Mouse (Mus musculus) left cerebral cortex, postnatal 4 days (tissue): ENCODE data around the gene Vmn1r21. TPM values are rescaled to one million over a fixed set of nuclear protein-coding genes. Genes with fewer than 3 reads are reported as not detected.
A peak's percentile ranks its signal among the peaks of the same experiment; 100 is the strongest.
"Not testable (repeated sequence)": the region's sequence is repeated elsewhere in the genome, so short reads cannot be mapped to it uniquely, and the experiment has no call there.

Source experiments
- DNase-seq: peaks from one replicate; pipeline ENCODE4 v3.0.0-alpha.2; 2022
- intact Hi-C: fragments of 180-260 bp; cut with DNase I; formaldehyde crosslinking; loops from one replicate; pipeline ENCODE4 v1.15.1; 2025
- total RNA-seq, 2 experiments: library from RNA; stranded (reverse); gene quantifications; 2 replicates each; pipeline ENCODE4 v1.2.3; 2021

Vmn1r21 gene
- total RNA-seq = not detected

DNA sequence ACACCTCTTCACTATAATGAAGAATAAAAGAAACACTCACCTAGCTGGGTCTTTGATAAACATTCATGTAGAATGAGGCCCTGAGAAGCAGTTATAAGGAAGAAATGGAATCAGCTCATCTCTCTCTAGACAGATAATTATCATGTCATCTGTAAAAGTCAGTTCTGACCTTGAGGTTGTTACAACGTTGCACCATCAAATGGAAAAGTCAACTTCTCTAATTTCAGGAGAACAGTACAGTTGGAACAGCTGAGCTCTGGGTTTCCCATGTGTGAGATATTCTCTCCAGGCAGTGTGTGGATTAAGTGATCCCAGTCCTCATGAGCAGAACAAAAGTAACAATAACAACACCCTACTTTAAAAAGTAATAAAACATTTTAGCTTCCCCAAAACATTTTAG is at the start of gene Vmn1r21:
Gene Vmn1r21 (minus strand): TSS at position 58 of the 400 bp plus-strand sequence.
- intact Hi-C loops = no loop called here
- no peak for DNase-seq

GRCm38 (mm10) chr6:57859043-57860042 is 9.2 kb upstream of the Vmn1r21 start:
- peak; percentile 11 for DNase-seq
- intact Hi-C loops = no loop called here

DNA sequence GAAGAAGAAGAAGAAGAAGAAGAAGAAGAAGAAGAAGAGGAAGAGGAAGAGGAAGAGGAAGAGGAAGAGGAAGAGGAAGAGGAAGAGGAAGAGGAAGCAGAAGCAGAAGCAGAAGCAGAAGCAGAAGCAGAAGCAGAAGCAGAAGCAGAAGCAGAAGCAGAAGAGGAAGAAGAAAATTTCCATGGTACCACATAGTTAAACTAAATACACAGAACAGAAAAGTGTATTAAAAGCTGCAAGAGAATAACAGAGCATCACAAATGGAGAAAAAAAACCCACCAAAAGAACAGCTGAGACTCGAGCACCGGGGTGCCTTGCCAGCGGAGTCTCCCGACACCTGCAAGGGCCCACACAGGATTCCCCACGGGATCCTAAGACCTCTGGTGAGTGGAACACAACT is 1.0 kb upstream of the Vmn1r21 start:
- DNase-seq, intact Hi-C loops: not testable (repeated sequence)

DNA sequence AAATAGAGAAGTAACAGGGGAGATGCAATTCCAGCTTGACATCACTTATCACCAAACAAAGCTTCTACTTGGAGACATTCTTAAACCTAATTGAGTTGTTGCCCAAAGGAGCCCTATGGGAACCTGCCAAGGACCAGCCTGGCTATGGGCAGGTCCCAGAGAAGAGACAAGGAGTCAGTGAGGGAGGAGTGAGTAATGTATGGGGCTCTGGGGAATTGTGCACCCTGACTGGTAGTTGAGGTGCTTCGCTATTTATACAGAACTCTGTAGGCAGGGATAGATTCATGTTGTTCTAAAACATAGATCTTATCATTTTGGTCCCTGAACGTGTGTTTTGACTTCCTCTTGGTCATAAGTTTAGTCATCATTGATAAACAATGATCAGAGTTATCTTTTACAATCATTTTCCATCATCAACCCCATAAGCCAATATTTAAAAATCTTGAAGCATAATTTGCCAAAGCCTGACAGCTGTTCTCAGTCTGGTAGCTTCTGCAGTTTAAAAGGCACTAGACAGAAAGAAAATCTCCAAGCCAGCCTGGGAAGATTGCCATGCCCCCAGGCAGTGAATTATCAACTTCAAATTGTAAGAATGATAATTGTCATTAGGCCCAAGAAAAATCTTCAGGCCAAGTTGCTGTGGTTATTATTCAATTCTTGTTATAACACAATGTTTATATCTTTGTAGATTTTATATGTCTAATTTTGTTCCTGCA is 10.3 kb downstream of the Vmn1r21 start:
- peak; percentile 55 for DNase-seq
- intact Hi-C loops = no loop called here

- intact Hi-C loops = loop anchor here (10.0 kb wide), 1 partner anchor 120 kb away; the partner anchor contains the start of gene Lancl2
- DNase-seq = no peak
These were observed 24.9 kb downstream of the Vmn1r21 start for GRCm38 (mm10) chr6:57825259-57825715.

- intact Hi-C loops = loop anchor here (10.0 kb wide), 1 partner anchor 120 kb away; the partner anchor contains the start of gene Lancl2
These were observed 25.5 kb downstream of the Vmn1r21 start, which contains the start of gene Vopp1 for GRCm38 (mm10) chr6:57824422-57825258. Vopp1 (minus strand) TSS chr6:57825159.

DNA sequence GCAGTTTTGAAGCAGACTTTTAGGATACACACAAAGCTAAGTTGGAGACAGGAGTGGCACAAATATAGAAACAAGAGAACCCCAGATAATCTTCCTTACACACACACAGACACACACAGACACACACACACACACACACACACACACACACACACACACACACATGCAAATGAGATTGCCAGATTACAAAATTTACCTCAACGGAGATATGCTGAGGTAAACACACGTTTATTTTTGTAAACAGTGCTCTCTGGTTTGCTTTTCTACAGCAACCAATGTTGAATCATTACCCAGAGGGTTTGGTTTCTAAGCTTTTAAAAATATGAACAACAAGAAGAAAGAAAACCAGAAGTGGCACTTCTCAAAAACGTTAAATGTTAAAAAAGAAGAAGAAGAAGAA is 26.7 kb downstream of the Vmn1r21 start:
- intact Hi-C loops = loop anchor here (10.0 kb wide), 1 partner anchor 119 kb away; the partner anchor contains the start of gene Lancl2
- DNase-seq = no peak

More at GRCm38 (mm10) chr6:57824422-57825258, 25.5 kb downstream of the Vmn1r21 start, which contains the start of gene Vopp1:
- DNase-seq = peak; percentile 76

- no peak for DNase-seq
- intact Hi-C loops = loop anchor here (10.0 kb wide), 1 partner anchor 118 kb away; the partner anchor contains the start of gene Lancl2
These were observed 27.3 kb downstream of the Vmn1r21 start for GRCm38 (mm10) chr6:57822648-57823410.

- intact Hi-C loops = no loop called here
- no peak for DNase-seq
These were observed 35.7 kb downstream of the Vmn1r21 start for GRCm38 (mm10) chr6:57814436-57814940.

DNA sequence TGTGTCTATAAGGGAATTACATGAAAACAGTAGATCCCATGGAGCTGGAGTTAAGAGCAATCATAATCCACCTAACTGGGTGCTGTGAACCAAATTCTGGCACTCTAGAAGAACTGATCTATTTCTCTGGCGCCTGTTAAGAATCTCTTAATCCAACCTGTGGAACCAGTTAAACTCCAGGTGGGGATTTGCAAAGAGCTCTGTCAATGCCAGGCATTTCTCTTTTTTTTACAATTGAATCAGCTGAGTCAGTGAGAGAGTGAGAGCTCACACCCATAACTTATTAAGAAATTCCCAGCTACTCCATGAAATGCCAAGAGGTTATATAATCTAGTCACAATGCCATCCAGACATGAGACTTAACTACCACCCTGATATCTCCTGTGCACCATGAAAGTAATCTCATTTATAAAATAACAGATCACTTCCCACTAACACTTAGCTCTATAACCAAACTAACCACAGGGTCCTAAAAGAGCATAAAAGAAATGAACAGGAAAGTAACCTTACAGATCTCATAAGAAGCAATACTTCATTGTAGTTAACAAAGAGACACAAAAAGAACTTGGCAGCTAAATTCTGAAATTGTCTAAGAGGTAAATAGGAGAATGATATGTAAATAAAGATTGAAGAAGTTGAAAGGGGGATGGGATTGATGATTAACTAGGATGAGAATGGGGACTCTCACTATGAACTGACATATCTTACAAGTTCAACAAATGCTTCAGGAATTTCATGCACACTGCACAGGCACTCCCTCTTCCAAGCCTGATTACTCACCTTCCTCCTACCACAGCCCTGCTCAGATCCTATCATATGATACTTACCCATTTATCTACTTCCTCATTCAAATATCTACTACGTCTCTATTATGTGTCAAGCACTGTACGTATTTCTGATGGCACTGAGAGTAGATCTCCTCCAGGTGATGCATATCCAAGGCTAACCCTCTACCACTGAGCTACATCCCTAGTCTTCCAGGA is 38.1 kb downstream of the Vmn1r21 start:
- intact Hi-C loops = no loop called here

GRCm38 (mm10) chr6:57805218-57806069 is 44.7 kb downstream of the Vmn1r21 start:
- intact Hi-C loops = no loop called here
- DNase-seq = no peak

More for the DNA sequence above, 38.1 kb downstream of the Vmn1r21 start:
- no peak for DNase-seq

GRCm38 (mm10) chr6:57803130-57803529 is 47.0 kb downstream of the Vmn1r21 start:
- DNase-seq = no peak
- intact Hi-C loops = no loop called here

DNA sequence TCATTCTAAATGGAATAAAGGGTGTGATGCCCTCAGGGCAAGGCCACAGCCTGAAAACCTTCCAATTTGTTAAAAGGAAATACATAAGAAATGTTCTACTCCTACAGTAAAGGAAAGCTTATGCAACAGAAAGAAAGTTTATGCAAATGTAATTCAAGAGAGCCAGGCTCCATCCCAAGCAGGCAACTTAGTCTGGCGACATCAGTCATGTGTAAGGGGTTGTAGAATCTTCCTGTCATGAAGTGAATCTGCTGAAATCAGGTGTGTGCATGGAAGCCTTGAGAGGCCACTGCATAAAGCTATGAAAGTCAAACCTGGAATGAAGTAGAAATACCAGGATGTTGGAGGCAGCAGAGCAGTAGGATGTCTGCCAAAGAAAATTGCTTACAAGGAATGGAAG is 51.2 kb downstream of the Vmn1r21 start:
- no peak for DNase-seq
- intact Hi-C loops = no loop called here

- DNase-seq = no peak
- intact Hi-C loops = no loop called here
These were observed 53.2 kb downstream of the Vmn1r21 start for GRCm38 (mm10) chr6:57796853-57797423.

DNA sequence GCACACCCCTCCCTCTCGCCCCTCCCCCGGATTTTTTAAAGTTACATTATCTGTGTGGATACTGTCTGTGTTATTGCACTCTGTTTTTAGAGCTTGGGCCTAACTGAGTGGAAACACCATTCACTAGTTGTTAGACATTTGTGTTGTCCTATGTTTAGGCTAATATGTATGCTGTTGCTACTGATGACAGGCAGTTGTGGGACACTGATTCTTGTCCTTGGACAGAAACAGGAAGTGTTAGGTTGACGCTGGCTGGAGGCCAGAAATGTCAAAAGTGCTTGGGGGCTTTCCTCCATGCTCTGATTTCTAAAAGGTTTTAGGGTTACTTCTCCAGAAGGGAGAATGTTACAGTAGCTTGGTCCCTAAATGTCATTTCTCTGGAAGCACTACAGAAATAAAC is 54.3 kb downstream of the Vmn1r21 start:
- intact Hi-C loops = no loop called here
- DNase-seq = peak; percentile 3
